Mouse (Mus musculus): Measurements from ENCODE around the gene Epb41l3. TPM values are rescaled to one million over a fixed set of nuclear protein-coding genes. Genes with fewer than 3 reads are reported as not detected.

Gene Epb41l3
- polyA plus RNA-seq, 1 experiment from 2014 or later, result 52.1 TPM

DNA sequence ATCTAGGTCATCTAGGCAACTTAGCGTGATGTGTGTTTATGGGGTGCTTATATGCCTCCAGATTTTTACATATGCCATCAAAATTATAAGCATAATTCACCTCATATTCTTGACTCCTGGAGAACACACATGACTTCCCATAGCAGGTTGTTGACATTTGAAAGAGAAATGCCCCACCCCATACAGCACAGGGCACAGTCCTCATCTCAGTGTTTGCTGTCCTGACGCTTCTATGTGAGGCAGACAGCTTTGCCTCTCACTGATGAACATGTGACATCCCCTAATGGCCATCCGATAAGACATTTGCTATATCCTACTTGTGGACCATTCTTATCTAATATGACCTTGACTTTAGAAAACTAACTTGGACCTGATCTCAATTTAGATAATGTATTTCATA lies 140.6 kb downstream of the Epb41l3 start:
- Histone ChIP-seq H3K27ac (ENCODE audit: low read length) (no peak overlapping the region), H3K9ac (ENCODE audit: low read length) (no peak overlapping the region), H3K4me3 (ENCODE audit: low read length) (no peak overlapping the region), H3K36me3 (ENCODE audit: control insufficient read depth, insufficient read depth, low read length) (0 out of 2 replicates have a peak, but pooled peaks cover 2% of the 10 kb centered on the region), H3K4me1 (replicated peaks; ENCODE audit: control insufficient read depth, insufficient read depth, low read length) (no peaks in the 10 kb centered on the region), H3K27me3 (ENCODE audit: control insufficient read depth, insufficient read depth, low read depth, low read length) (no peaks in the 10 kb centered on the region), H3K4me2 (ENCODE audit: low read depth, low read length) (no peak overlapping the region), H3K9me3 (ENCODE audit: control insufficient read depth, low read length) (no peaks in the 10 kb centered on the region)
- no peak for ATAC-seq (ENCODE audit: low read depth)
- WGBS, result 87% methylated on average over 3 of the region's 3 CpGs

DNA sequence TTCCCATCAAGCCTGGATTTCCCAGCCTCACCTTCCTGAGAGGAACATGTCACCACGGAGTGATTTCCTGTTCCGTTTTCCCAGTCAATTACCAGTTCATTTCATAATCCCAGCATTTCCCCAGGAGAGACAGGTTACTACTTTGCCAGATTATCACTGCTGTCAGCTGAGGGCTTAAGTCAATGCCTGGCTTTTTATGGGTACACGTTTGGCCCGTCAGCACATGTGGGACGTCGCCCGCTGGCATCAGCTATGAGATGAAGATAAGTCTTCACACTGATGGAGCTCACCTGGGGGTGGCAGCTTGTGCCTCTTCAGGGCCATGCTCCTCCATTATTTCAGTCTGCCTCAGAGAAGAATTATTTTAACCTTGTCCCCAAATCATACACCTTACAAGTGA lies 145.4 kb downstream of the Epb41l3 start:
- WGBS, result 72% methylated on average over 7 of the region's 7 CpGs
- H3K4me3 ChIP-seq (ENCODE audit: low read length), result no peak overlapping the region
- no peaks in the 10 kb centered on the region for H3K36me3 ChIP-seq (ENCODE audit: control insufficient read depth, insufficient read depth, low read length)
- H3K9me3 ChIP-seq (ENCODE audit: control insufficient read depth, low read length), result no peaks in the 10 kb centered on the region
- no peak overlapping the region for H3K4me2 ChIP-seq (ENCODE audit: low read depth, low read length)
- H3K27ac ChIP-seq (ENCODE audit: low read length), result no peak overlapping the region
- ATAC-seq (ENCODE audit: low read depth), result no peak
- peaks cover 11% of the 10 kb centered on the region; the same call in 1 of the 2 replicates for H3K4me1 ChIP-seq (replicated peaks; ENCODE audit: control insufficient read depth, insufficient read depth, low read length)
- no peaks in the 10 kb centered on the region for H3K27me3 ChIP-seq (ENCODE audit: control insufficient read depth, insufficient read depth, low read depth, low read length)
- H3K9ac ChIP-seq (ENCODE audit: low read length), result no peak overlapping the region

GRCm38 (mm10) chr17:69221377-69221776 lies 145.9 kb downstream of the Epb41l3 start:
- Histone ChIP-seq H3K4me2 (ENCODE audit: low read depth, low read length) (no peak overlapping the region), H3K27me3 (ENCODE audit: control insufficient read depth, insufficient read depth, low read depth, low read length) (no peaks in the 10 kb centered on the region), H3K9ac (ENCODE audit: low read length) (no peak overlapping the region), H3K27ac (ENCODE audit: low read length) (no peak overlapping the region), H3K4me1 (replicated peaks; ENCODE audit: control insufficient read depth, insufficient read depth, low read length) (peaks cover 11% of the 10 kb centered on the region; the same call in 1 of the 2 replicates), H3K4me3 (ENCODE audit: low read length) (no peak overlapping the region), H3K9me3 (ENCODE audit: control insufficient read depth, low read length) (no peaks in the 10 kb centered on the region), H3K36me3 (ENCODE audit: control insufficient read depth, insufficient read depth, low read length) (no peaks in the 10 kb centered on the region)
- 60% methylated on average over 6 of the region's 6 CpGs for WGBS
- no peak for ATAC-seq (ENCODE audit: low read depth)

GRCm38 (mm10) chr17:69221966-69222692 lies 146.6 kb downstream of the Epb41l3 start:
- Histone ChIP-seq H3K9me3 (ENCODE audit: control insufficient read depth, low read length) (no peaks in the 10 kb centered on the region), H3K27ac (ENCODE audit: low read length) (no peak overlapping the region), H3K4me1 (replicated peaks; ENCODE audit: control insufficient read depth, insufficient read depth, low read length) (peaks cover 16% of the 10 kb centered on the region), H3K4me2 (ENCODE audit: low read depth, low read length) (no peak overlapping the region), H3K9ac (ENCODE audit: low read length) (no peak overlapping the region), H3K27me3 (ENCODE audit: control insufficient read depth, insufficient read depth, low read depth, low read length) (no peaks in the 10 kb centered on the region), H3K4me3 (ENCODE audit: low read length) (no peak overlapping the region), H3K36me3 (ENCODE audit: control insufficient read depth, insufficient read depth, low read length) (no peaks in the 10 kb centered on the region)
- 17% methylated on average over 10 of the region's 10 CpGs for WGBS
- ATAC-seq (ENCODE audit: low read depth), result peak; percentile 70; the same call in 1 of the 2 replicates

DNA sequence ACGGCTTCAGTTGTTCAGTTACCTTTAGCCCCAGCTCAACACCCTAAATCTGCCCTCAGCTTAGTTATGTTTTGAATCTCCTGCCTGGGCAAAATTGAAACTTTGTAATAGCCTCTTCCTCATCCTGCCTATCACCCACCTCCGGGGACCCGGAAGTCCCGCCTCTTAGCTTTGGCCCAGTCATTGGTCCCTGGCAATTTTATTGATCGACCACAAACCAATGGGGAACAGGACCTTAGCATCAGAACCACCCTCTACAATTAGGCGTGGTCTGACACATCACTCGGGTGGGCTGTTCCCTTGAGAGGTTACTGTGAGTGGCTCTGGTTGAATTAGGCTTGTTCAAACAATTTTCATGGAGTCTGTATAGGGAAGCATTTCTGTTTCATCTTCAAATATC lies 150.5 kb downstream of the Epb41l3 start:
- Histone ChIP-seq H3K4me3 (ENCODE audit: low read length) (no peak overlapping the region), H3K27me3 (ENCODE audit: control insufficient read depth, insufficient read depth, low read depth, low read length) (no peaks in the 10 kb centered on the region), H3K4me2 (ENCODE audit: low read depth, low read length) (no peak overlapping the region), H3K9me3 (ENCODE audit: control insufficient read depth, low read length) (no peaks in the 10 kb centered on the region), H3K4me1 (replicated peaks; ENCODE audit: control insufficient read depth, insufficient read depth, low read length) (peaks cover 19% of the 10 kb centered on the region), H3K9ac (ENCODE audit: low read length) (no peak overlapping the region), H3K27ac (ENCODE audit: low read length) (no peak overlapping the region), H3K36me3 (ENCODE audit: control insufficient read depth, insufficient read depth, low read length) (no peaks in the 10 kb centered on the region)
- no peak for ATAC-seq (ENCODE audit: low read depth)
- 88% methylated on average over 7 of the region's 7 CpGs for WGBS

DNA sequence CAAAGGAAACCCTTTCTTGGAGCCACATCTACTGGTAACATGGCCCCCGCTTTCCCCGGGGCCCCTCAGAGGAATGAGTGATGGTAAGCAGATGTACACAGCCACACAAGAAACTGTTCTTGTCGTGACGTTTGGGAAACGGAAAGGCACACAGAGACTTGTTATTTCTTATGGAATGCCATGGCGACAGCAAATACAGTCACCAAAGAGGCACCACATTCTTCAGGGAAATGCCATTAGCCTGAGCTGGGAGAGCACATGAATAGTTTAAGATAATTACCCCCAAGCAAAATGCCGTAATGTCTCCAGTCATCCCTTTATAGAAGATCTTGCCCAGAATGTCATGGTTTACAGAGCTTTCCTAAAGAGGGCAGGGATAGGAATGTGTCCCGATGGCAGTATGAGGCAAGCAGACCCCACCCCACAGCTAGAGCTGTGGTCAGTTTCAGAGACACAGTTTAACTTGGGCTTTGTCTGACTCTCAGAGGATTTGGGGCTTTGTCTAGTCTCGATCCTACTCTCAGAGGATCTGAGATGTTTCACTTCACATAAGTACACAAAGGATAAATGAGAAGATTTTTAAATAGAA lies 152.0 kb downstream of the Epb41l3 start:
- 0 out of 2 replicates have a peak, but pooled peaks have one; percentile 20 for ATAC-seq (ENCODE audit: low read depth)
- H3K9me3 ChIP-seq (ENCODE audit: control insufficient read depth, low read length), result no peaks in the 10 kb centered on the region
- peaks cover 11% of the 10 kb centered on the region for H3K4me1 ChIP-seq (replicated peaks; ENCODE audit: control insufficient read depth, insufficient read depth, low read length)
- no peaks in the 10 kb centered on the region for H3K27me3 ChIP-seq (ENCODE audit: control insufficient read depth, insufficient read depth, low read depth, low read length)
- H3K36me3 ChIP-seq (ENCODE audit: control insufficient read depth, insufficient read depth, low read length), result no peaks in the 10 kb centered on the region
- no peak overlapping the region for H3K4me3 ChIP-seq (ENCODE audit: low read length)
- H3K4me2 ChIP-seq (ENCODE audit: low read depth, low read length), result no peak overlapping the region
- H3K27ac ChIP-seq (ENCODE audit: low read length), result no peak overlapping the region
- WGBS, result 38% methylated on average over 9 of the region's 9 CpGs
- H3K9ac ChIP-seq (ENCODE audit: low read length), result no peak overlapping the region

DNA sequence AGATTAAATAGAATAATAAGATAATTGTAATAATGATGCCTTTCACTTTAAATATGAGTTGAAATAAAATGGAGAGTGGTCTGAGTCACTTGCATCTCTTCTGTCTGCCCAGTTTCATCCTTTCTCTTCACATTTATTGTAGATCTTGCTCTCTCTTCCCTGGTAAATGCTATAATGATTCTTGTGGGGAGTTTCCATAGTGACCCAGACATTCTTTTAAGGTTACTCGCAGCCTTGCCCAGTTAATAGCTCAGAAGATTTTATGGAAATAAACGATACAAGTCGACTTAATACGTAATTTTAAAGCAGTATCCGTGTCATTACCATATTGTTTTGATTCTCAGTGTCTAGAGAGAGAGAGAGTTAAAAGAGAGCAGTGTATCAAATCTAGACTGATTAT lies 154.0 kb downstream of the Epb41l3 start:
- no peak for ATAC-seq (ENCODE audit: low read depth)
- Histone ChIP-seq H3K9ac (ENCODE audit: low read length) (no peak overlapping the region), H3K4me2 (ENCODE audit: low read depth, low read length) (no peak overlapping the region), H3K27me3 (ENCODE audit: control insufficient read depth, insufficient read depth, low read depth, low read length) (no peaks in the 10 kb centered on the region), H3K36me3 (ENCODE audit: control insufficient read depth, insufficient read depth, low read length) (no peaks in the 10 kb centered on the region), H3K4me3 (ENCODE audit: low read length) (no peak overlapping the region), H3K4me1 (replicated peaks; ENCODE audit: control insufficient read depth, insufficient read depth, low read length) (peaks cover 8% of the 10 kb centered on the region), H3K9me3 (ENCODE audit: control insufficient read depth, low read length) (no peaks in the 10 kb centered on the region), H3K27ac (ENCODE audit: low read length) (no peak overlapping the region)
- WGBS, result 63% methylated on average over 5 of the region's 5 CpGs

DNA sequence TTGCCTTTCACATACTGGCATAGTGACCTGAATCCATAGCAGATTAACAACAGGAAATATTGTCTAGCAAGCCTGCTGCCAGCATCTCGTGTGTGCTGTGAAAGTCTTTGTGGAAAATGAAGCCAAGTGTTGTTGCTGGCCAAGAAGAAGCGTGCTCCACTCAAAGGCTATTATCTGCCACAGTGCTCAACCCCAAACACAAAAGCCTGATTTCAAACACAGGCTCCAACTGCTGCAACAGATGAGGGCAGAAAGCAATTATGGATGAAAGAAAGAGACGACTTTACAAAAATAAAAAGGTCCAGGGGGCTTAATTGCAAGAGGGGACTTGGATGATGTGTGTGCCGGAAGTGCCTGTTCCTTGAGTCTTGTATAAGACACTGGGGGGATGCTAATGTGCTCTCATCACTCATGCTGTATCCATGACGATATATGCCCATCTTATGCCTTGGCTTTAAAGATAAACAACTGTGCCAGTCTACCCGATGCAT lies 154.7 kb downstream of the Epb41l3 start:
- no peak overlapping the region for H3K27ac ChIP-seq (ENCODE audit: low read length)
- 44% methylated on average over 6 of the region's 6 CpGs for WGBS
- no peak overlapping the region for H3K4me2 ChIP-seq (ENCODE audit: low read depth, low read length)
- no peak overlapping the region for H3K4me3 ChIP-seq (ENCODE audit: low read length)
- H3K27me3 ChIP-seq (ENCODE audit: control insufficient read depth, insufficient read depth, low read depth, low read length), result no peaks in the 10 kb centered on the region
- H3K9ac ChIP-seq (ENCODE audit: low read length), result no peak overlapping the region
- no peaks in the 10 kb centered on the region for H3K36me3 ChIP-seq (ENCODE audit: control insufficient read depth, insufficient read depth, low read length)
- H3K4me1 ChIP-seq (replicated peaks; ENCODE audit: control insufficient read depth, insufficient read depth, low read length), result peaks cover 8% of the 10 kb centered on the region
- no peaks in the 10 kb centered on the region for H3K9me3 ChIP-seq (ENCODE audit: control insufficient read depth, low read length)
- ATAC-seq (ENCODE audit: low read depth), result no peak

GRCm38 (mm10) chr17:69231360-69231759 lies 155.9 kb downstream of the Epb41l3 start:
- Histone ChIP-seq H3K4me3 (ENCODE audit: low read length) (no peak overlapping the region), H3K9me3 (ENCODE audit: control insufficient read depth, low read length) (no peaks in the 10 kb centered on the region), H3K4me1 (replicated peaks; ENCODE audit: control insufficient read depth, insufficient read depth, low read length) (peaks cover 8% of the 10 kb centered on the region), H3K36me3 (ENCODE audit: control insufficient read depth, insufficient read depth, low read length) (no peaks in the 10 kb centered on the region), H3K27ac (ENCODE audit: low read length) (no peak overlapping the region), H3K9ac (ENCODE audit: low read length) (no peak overlapping the region), H3K27me3 (ENCODE audit: control insufficient read depth, insufficient read depth, low read depth, low read length) (no peaks in the 10 kb centered on the region), H3K4me2 (ENCODE audit: low read depth, low read length) (no peak overlapping the region)
- ATAC-seq (ENCODE audit: low read depth), result no peak
- WGBS, result 75% methylated on average over 5 of the region's 5 CpGs
